Mouse (Mus musculus): ENCODE results near the gene Tpr. TPM values are rescaled to one million over a fixed set of nuclear protein-coding genes. Genes with fewer than 3 reads are reported as not detected.

Tpr gene
- polyA plus RNA-seq (2015; fragmentation: Nextera tagmentation; extraction: Ambion mirVana), result 142 and 160 TPM in 2 replicates

DNA sequence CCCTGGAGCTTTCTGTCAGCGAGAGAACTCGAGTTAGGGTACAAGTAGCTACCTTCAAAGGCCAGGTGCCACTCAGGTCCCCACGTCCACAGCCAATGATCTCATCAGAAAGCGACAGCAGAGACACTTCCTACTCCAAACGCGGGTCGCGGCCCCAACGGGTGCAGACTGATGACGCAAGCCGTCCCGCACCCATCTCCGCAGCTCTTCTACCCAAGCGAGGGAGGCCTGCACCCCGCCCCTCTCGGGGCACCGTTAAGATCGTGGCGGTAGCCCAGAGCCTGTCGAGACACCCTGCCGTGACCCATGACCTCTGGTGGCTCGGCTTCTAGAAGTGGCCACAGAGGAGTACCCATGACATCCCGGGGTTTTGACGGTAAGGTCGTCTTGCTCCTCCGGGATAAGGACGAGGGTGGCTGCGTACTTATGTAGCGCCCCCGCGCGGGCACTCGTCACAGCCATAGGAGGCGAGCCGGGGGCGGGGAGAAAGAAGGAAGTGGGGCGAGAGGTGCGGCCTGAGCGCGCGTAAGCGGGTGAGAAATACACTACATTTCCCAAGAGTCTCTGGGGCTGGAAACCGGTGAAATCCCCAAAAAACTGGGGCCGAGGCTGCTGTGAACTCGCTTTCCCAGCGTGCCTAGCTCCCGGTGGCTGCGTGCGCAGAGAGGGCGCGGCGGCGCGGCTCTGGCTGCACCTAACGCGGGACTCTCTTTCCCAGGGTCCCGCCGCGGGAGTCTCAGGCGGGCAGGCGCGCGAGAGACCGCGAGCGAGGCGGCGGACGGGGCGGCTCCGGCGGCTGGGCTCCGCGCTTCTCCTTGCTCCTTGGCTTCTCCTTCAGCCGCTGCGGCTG is at the start of gene Tpr, which contains the start of gene Odr4:
TSS of gene Tpr (plus strand) at position 201 of the 850 bp plus-strand sequence.
TSS of gene Odr4 (minus strand) at position 443 of the 850 bp plus-strand sequence.
- H3K4me3 ChIP-seq (replicated peaks), result peak within 1 kb of the TSS; percentile 59
- peak within 1 kb of the TSS; percentile 56 for H3K4me2 ChIP-seq (replicated peaks)
- peaks cover 5% of the 10 kb centered on the region; the same call in 1 of the 2 replicates for H3K36me3 ChIP-seq
- H3K9me3 ChIP-seq, result no peaks in the 10 kb centered on the region
- peak; percentile 98 for ATAC-seq
- peak within 1 kb of the TSS; percentile 72 for H3K9ac ChIP-seq
- H3K27ac ChIP-seq, result peak within 1 kb of the TSS; percentile 92
- under 1% methylated on average over 76 of the region's 76 CpGs for WGBS
- 0 out of 2 replicates have a peak, but pooled peaks cover 3% of the 10 kb centered on the region for H3K4me1 ChIP-seq (replicated peaks)
- H3K27me3 ChIP-seq (replicated peaks), result no peaks in the 10 kb centered on the region

DNA sequence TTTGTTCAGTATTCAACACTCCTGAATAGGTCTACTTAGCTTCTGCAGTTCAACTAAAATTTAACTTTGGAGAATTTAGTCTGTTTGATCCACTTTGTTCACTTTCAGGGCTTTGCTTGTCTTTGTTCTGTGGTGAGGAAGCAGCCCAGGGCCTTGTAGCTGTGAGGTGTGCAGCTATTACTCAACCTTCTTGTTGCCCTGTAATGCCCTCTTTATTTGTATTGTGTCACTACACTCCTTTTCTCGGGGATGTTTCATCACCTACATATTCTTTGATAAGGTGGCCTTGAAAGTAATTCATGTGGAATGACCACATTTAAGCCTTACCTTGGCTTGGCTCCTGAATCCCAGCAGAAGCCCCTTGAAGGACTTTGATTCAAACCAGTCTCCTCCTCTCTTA is 31.8 kb upstream of the Tpr start:
- 67% methylated on average over 1 of the region's 1 CpGs for WGBS
- Histone ChIP-seq H3K4me2 (replicated peaks) (no peak overlapping the region), H3K9ac (no peak overlapping the region), H3K4me1 (replicated peaks) (no peaks in the 10 kb centered on the region), H3K4me3 (replicated peaks) (no peak overlapping the region), H3K27me3 (replicated peaks) (no peaks in the 10 kb centered on the region), H3K36me3 (peaks cover 9% of the 10 kb centered on the region; the same call in 1 of the 2 replicates), H3K9me3 (no peaks in the 10 kb centered on the region), H3K27ac (no peak overlapping the region)
- no peak for ATAC-seq

- no peak overlapping the region for H3K27ac ChIP-seq
- H3K9ac ChIP-seq, result no peak overlapping the region
- H3K9me3 ChIP-seq, result no peaks in the 10 kb centered on the region
- WGBS, result 77% methylated on average over 3 of the region's 3 CpGs
- no peak overlapping the region for H3K4me2 ChIP-seq (replicated peaks)
- ATAC-seq, result no peak
- H3K27me3 ChIP-seq (replicated peaks), result no peaks in the 10 kb centered on the region
- H3K36me3 ChIP-seq, result no peaks in the 10 kb centered on the region; the same call in 1 of the 2 replicates
- no peak overlapping the region for H3K4me3 ChIP-seq (replicated peaks)
- H3K4me1 ChIP-seq (replicated peaks), result no peaks in the 10 kb centered on the region
Observed at GRCm38 (mm10) chr1:150372895-150373294, 19.7 kb upstream of the Tpr start.

- H3K4me2 ChIP-seq (replicated peaks), result no peak overlapping the region
- no peak overlapping the region for H3K4me3 ChIP-seq (replicated peaks)
- H3K9me3 ChIP-seq, result no peaks in the 10 kb centered on the region
- no peaks in the 10 kb centered on the region for H3K27me3 ChIP-seq (replicated peaks)
- H3K4me1 ChIP-seq (replicated peaks), result no peaks in the 10 kb centered on the region
- no peak for ATAC-seq
- H3K36me3 ChIP-seq, result no peaks in the 10 kb centered on the region; the same call in 1 of the 2 replicates
- H3K27ac ChIP-seq, result no peak overlapping the region
- no peak overlapping the region for H3K9ac ChIP-seq
- WGBS, result 93% methylated on average over 2 of the region's 2 CpGs
Observed at GRCm38 (mm10) chr1:150374247-150374646, 18.4 kb upstream of the Tpr start.

DNA sequence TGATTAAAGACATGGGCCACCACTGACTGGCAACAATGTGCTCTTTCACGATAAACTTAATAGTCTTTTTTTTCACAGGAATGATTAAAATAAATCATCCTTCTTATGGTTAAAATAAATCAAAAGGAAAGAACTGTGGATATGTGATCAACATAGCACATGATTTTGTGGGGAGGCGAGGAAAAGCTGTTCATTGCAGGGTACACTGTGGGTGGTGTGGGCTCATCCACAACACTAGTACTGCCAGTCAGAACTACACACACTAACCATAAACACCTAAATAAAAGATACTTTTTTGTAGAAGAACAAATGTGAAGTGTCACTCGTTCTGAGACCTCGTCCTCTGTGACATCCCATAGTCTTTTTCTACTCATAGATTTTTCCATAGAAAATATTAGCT is 8.5 kb upstream of the Tpr start:
- H3K27me3 ChIP-seq (replicated peaks), result no peaks in the 10 kb centered on the region
- no peak for ATAC-seq
- no peak overlapping the region for H3K27ac ChIP-seq
- 96% methylated on average over 4 of the region's 4 CpGs for WGBS
- H3K4me1 ChIP-seq (replicated peaks), result no peaks in the 10 kb centered on the region
- H3K9me3 ChIP-seq, result no peaks in the 10 kb centered on the region
- no peak overlapping the region for H3K9ac ChIP-seq
- no peak overlapping the region for H3K4me3 ChIP-seq (replicated peaks)
- H3K4me2 ChIP-seq (replicated peaks), result no peak overlapping the region
- peaks cover 11% of the 10 kb centered on the region; the same call in 1 of the 2 replicates for H3K36me3 ChIP-seq

DNA sequence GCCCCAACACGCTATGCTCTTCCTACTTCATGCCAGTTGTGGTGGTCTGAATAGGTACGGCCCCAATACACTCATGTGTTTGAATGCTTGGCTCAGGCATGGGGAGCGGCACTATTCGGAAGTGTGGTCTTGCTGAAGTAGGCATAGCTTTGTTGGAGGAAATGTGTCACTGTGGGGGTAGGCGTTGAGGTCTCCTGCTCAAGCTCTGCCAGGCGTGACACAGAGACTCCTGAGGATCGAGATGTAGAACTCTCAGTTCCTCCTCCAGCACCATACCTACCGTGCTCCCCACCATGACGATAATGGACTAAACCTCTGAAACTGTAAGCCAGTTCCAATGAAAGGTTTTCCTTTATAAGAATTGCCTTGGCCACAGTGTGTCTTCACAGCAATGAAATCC is 5.1 kb upstream of the Tpr start:
- no peak for ATAC-seq
- H3K4me2 ChIP-seq (replicated peaks), result no peak overlapping the region
- no peaks in the 10 kb centered on the region for H3K9me3 ChIP-seq
- H3K36me3 ChIP-seq, result 0 out of 2 replicates have a peak, but pooled peaks cover 8% of the 10 kb centered on the region
- WGBS, result 94% methylated on average over 9 of the region's 9 CpGs
- H3K4me1 ChIP-seq (replicated peaks), result 0 out of 2 replicates have a peak, but pooled peaks cover 3% of the 10 kb centered on the region
- no peak overlapping the region for H3K4me3 ChIP-seq (replicated peaks)
- no peak overlapping the region for H3K9ac ChIP-seq
- H3K27ac ChIP-seq, result no peak overlapping the region
- no peaks in the 10 kb centered on the region for H3K27me3 ChIP-seq (replicated peaks)

- 91% methylated on average over 6 of the region's 6 CpGs for WGBS
- Histone ChIP-seq H3K9ac (no peak overlapping the region), H3K4me1 (replicated peaks) (0 out of 2 replicates have a peak, but pooled peaks cover 3% of the 10 kb centered on the region), H3K27me3 (replicated peaks) (no peaks in the 10 kb centered on the region), H3K27ac (no peak overlapping the region), H3K9me3 (no peaks in the 10 kb centered on the region), H3K4me2 (replicated peaks) (no peak overlapping the region), H3K4me3 (replicated peaks) (no peak overlapping the region), H3K36me3 (0 out of 2 replicates have a peak, but pooled peaks cover 8% of the 10 kb centered on the region)
- ATAC-seq, result no peak
Observed at GRCm38 (mm10) chr1:150389390-150390129, 3.1 kb upstream of the Tpr start.

GRCm38 (mm10) chr1:150391931-150392637 is 554 bp upstream of the Tpr start:
- WGBS, result 20% methylated on average over 11 of the region's 11 CpGs
- peak; percentile 32 for ATAC-seq
- H3K9me3 ChIP-seq, result no peaks in the 10 kb centered on the region
- no peaks in the 10 kb centered on the region for H3K27me3 ChIP-seq (replicated peaks)
- peak overlapping the region; percentile 72 for H3K9ac ChIP-seq
- H3K4me3 ChIP-seq (replicated peaks), result peak overlapping the region; percentile 59
- peaks cover 5% of the 10 kb centered on the region; the same call in 1 of the 2 replicates for H3K36me3 ChIP-seq
- peak overlapping the region; percentile 56 for H3K4me2 ChIP-seq (replicated peaks)
- 0 out of 2 replicates have a peak, but pooled peaks cover 3% of the 10 kb centered on the region for H3K4me1 ChIP-seq (replicated peaks)
- H3K27ac ChIP-seq, result peak overlapping the region; percentile 92

GRCm38 (mm10) chr1:150393488-150393852 is 832 bp downstream of the Tpr start:
- under 1% methylated on average over 27 of the region's 27 CpGs for WGBS
- Histone ChIP-seq H3K36me3 (peaks cover 6% of the 10 kb centered on the region; the same call in 1 of the 2 replicates), H3K4me3 (replicated peaks) (peak overlapping the region; percentile 59), H3K4me1 (replicated peaks) (0 out of 2 replicates have a peak, but pooled peaks cover 3% of the 10 kb centered on the region), H3K27me3 (replicated peaks) (no peaks in the 10 kb centered on the region), H3K9me3 (no peaks in the 10 kb centered on the region), H3K27ac (peak overlapping the region; percentile 92), H3K9ac (peak overlapping the region; percentile 52), H3K4me2 (replicated peaks) (peak overlapping the region; percentile 53)
- peak; percentile 57; the same call in 1 of the 2 replicates for ATAC-seq

DNA sequence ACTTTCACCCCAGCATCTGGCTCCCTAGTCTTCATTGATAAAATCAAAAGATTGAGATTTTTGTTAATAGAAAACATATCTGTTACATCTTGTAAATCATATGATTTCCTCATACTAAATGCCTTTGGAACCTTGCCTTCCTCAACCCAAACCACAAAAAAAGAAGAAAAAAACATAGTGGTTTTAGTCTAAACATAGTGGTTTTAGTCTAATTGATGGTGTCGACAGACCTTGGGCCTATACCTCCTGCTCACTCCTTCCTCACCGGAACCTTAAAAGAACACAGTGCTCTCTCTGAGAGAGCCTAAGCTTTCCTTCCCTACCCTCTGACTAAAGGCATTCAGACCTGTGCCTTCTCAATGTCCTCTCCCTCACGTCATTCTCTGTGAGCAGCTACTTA is 3.4 kb downstream of the Tpr start:
- no peak for ATAC-seq
- WGBS, result 85% methylated on average over 3 of the region's 3 CpGs

GRCm38 (mm10) chr1:150403914-150404313 is 11.3 kb downstream of the Tpr start:
- WGBS, result 86% methylated on average over 3 of the region's 3 CpGs
- Histone ChIP-seq H3K9me3 (no peaks in the 10 kb centered on the region), H3K36me3 (peaks cover 10% of the 10 kb centered on the region), H3K27me3 (replicated peaks) (no peaks in the 10 kb centered on the region), H3K4me1 (replicated peaks) (no peaks in the 10 kb centered on the region), H3K9ac (no peak overlapping the region), H3K27ac (no peak overlapping the region), H3K4me3 (replicated peaks) (no peak overlapping the region), H3K4me2 (replicated peaks) (no peak overlapping the region)
- ATAC-seq, result no peak

More for the DNA sequence above, 3.4 kb downstream of the Tpr start:
- Histone ChIP-seq H3K36me3 (peaks cover 6% of the 10 kb centered on the region; the same call in 1 of the 2 replicates), H3K4me3 (replicated peaks) (no peak overlapping the region), H3K27ac (no peak overlapping the region), H3K4me2 (replicated peaks) (no peak overlapping the region), H3K4me1 (replicated peaks) (0 out of 2 replicates have a peak, but pooled peaks cover 3% of the 10 kb centered on the region), H3K9me3 (no peaks in the 10 kb centered on the region), H3K27me3 (replicated peaks) (no peaks in the 10 kb centered on the region), H3K9ac (no peak overlapping the region)
